Mouse (Mus musculus) fat pad, adult 2 months (tissue): ENCODE measurements around the gene Asic2.

Experiments used
- DNase-seq: peaks from one replicate; pipeline ENCODE4 v3.0.0-alpha.2; 2011; ENCODE audit warnings: low read depth, low spot score; ENCODE audit errors: extremely low read depth

Asic2 gene

DNA sequence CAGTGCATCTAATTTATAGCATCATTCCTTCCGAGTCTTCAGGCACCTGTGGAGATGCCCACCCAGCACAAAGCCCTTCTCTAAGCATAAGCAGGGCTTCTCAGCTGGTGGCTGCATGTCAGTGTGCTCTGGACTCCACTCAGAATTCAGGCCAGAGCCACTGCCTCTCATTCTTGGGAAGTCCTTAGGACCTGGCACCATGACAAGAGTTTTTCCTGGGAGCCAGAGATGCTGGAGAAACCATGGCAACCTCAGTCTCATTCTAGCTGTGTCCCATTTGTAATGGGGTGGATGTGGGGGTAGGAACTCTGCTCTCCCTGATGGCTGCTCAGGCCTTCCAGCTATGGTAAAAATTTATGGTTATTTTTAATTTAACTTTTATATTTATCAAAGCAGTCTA is 1006.9 kb downstream of the Asic2 start:
- DNase-seq: no peak

DNA sequence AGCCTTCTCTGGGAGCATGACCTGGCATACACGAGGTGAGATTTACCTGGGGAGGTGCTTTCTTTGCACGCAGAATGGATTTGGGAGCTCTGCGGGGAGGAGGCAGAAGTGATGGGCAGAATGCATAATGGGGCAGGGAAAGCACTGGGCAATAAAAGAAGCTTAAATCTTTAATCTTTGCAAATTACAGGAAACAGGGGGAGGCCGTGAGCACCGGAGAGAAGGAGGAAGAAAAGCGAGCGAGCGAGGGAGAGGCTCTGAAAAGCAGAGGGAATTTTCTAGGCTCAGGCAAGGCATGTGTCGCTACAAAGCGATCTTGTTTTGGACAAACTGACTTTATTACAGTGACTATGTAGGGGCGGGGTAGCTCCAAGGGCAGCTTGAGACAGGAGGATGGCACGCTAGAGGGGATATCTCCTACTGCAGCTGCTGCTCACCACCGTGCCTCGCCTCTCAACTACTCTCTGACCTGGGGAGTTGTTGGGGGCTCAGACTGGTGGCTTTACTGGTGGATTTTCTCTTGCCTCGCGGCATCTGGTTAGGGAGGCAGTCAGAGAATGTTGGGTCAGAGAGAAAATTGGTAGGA is 1010.1 kb downstream of the Asic2 start:
- no peak for DNase-seq

DNA sequence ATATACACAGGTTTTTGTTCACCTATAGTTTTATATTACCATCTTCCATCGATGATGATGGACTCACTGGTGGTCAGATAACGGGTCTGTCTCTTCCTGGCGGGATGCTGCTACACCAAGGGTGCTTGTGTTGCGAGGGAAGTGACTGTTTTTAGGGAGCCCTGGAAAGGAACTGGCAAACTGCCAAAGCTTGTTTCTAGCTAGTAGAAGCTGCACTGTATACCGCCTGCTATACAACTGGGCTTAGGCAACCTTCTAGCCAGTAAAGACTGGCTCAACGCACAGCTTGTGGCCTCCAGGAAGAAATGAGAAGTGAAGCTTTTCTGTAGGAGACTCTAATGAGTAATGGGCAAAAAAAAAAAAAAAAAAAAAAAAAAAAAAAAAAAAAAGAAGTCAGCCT is 1012.3 kb downstream of the Asic2 start:
- no peak for DNase-seq

DNA sequence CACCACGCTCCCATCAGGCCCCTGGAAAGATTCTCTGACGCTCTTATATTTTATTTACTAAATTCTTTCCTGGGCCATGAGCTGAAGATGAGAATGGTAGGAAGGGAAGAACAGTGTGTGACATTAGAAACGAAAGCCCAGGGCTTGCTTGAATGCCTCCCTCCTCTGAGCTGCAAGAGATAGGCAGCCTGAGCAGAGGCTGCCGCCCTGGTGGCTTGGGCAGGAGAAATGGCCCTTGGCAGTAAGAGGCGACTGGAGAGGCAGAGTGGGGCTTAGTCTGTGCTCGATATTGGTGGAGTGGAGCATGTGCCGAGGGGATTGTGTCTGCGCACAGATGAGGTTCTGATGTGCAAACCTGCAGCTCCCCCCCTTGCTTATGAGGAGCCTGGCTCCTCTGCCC is 1014.1 kb downstream of the Asic2 start:
- DNase-seq: no peak

DNA sequence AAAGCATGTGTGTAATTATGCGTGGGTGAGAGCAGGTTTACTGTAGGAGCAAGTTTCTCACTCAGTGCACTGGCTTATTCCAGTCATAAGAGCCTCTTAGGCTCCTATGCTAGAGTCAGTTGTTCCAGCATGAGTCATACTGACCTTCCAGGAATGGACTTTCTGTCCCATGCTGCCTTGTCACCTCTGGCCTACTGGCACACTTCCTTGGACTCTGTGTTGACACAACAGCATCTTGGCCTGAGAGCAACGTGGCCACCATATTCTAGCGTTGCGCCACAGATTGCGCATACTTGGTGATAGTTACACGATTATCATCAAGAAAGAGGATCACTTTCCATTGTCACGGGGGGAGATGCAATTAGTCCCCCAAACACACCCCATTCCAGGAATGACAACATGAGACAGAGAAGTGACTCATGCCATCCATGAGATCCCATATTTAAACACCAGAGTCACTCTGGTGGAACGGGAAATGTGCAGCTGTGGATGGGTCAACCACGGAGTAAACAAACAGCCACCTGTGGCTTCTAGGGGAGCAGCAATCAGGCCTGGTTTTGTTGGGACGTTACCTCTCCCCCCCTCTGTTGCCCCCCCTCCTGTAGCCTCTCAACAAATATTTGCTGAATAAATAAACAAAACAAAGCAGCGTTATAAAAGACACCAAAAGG is 1019.1 kb downstream of the Asic2 start:
- no peak for DNase-seq

DNA sequence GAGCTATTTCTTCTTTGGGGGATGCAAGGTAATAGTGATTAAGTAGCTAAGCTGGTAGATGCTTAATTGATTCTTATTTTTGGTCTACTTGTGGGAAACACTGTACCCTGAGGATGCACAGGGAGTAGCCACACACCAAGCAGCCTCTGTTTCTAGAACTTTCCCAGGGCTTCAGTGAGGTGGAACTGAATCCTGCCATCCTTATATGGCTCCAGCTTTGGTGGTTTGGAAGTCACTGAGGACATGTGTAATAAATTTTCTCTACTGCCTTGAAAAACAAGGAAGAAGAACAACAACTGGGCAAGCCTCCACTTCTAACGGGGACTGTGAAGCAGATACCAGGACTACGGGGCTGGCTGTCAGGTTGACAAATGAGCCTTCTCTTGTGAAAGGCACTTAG is 1020.2 kb downstream of the Asic2 start:
- no peak for DNase-seq

DNA sequence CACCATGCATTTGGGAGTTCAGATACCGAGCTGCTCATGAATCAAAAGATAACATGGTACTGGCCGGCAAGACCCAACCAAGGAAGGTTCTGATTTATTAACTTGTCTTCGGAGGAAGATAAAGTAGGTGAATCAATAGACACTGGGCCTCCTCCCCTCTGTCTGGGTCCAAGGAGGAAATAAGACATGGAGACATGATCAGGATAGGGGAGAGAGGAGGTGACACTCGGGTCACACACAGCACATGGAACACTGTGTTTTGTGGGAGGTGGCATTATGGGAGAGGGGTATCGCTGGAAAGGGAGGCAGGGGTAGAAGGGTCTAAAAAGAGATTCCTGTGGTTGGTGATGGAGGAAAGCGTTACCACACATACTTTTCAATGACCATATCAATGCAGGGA is 1022.1 kb downstream of the Asic2 start:
- no peak for DNase-seq

DNA sequence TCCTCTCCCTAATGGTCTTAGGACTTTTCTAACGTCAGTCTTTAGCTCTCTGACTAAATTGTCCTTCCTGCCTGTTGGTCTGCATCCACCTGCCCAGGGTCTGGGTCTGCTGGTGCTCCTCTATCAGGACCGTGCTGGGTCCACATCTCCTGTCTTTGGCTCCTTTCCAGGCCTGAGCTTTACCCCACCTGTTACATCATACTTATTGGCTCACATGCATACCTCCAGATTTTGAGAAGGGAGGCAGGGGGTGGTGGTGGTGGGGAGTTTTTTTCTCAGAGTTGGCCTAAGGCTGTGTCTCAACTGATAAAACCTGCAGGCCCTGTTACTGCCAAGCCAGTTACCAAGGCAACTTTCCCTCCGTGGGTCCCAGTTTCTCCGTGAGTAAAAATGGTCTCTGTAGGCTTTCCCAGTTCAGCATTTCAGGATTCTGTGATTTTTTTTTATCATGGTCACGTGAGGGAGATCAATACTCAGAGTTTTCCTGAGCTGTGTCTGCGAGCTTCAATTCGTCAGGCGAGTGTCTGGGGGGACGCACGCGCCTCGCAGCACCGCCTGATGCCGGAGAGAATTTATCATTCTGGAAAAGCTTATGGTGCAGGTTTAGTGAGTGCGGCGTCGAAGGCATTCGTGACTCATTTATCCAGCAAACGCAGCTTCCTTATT is 1044.8 kb downstream of the Asic2 start:
- no peak for DNase-seq

DNA sequence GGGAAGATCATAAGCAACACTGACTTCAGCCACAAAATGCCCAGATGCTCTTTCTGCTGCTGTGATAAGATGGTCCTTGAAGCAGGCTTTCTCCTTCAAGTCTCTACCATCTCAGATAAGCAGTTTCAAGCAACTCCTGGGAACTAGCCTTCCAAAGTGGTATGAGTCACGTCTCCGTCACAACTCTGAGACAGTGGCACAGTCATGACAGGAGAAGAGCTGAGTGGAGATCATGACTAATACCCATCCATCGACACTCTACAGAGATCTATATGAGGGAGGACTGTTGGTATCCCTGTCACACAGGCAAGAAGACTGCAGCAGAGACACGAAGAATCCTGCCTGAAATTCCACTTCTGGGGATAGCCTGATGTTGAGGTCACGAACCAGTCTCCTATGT is 1049.9 kb downstream of the Asic2 start:
- no peak for DNase-seq

DNA sequence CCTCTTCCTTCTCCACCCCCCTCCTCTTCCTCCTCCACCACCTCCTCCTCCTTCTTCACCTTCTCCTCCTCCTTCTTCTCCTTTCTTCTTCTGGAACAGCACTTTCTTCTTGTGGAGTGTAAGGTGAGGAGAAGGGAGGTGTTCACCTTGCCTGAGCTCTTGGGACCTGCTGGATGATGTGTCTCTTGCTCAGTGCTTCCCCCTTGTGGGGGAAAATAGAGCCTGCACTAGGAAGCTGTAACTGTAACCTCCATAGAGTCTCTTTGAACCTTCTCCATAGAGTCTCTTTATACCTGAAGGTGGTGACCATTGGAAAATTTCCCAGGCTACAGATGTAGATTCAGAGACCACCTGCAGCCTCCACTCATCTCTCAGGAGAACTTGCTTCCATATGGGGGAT is 1050.6 kb downstream of the Asic2 start:
- no peak for DNase-seq

DNA sequence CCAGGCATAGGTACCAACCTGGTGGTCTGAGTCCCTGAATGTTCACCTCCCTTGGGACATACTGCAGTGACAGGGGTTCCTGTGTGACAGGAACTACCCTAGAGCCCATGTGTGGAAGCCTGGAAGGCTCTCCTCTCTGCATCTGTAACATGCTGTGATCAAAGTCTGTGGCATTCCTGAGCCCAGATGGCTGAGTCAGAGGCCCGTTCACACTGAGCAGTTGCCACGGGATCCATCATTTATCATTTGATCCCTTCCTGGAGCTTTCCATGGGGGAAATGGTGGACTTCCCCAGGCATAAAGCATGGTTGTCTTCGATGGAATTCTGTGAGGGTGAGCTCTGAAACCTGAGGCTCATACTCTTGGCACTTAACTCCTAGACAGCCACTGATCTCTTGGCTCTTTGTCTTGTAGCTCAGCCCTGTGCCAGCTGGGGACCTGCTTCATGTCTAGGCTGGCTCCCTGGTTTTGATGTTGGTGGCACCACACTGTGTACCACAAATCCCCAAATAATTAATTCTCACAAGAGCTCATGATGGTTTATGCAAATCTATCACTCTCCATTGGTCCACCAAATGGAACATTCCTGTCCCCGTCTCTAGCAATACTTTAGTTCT is 1054.7 kb downstream of the Asic2 start:
- DNase-seq: no peak

DNA sequence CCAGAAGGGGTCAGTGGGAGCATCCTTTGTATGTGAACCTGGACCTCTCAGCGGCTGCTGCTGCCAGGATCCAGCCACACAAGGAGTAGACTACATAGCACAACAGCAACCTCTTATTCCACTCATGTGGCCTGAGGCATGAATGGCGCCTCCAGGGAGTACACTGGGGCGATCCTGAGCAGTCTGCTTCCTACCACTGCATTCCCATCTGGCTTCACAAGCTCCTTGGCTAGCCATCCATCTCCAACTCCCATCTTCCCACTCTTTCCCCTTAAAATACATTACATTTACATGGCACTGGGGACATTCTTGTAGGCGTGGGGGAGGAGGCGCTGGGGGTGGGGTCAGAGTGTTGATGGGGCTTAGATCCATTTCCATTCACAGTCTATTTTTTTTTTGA is 1055.5 kb downstream of the Asic2 start:
- no peak for DNase-seq

DNA sequence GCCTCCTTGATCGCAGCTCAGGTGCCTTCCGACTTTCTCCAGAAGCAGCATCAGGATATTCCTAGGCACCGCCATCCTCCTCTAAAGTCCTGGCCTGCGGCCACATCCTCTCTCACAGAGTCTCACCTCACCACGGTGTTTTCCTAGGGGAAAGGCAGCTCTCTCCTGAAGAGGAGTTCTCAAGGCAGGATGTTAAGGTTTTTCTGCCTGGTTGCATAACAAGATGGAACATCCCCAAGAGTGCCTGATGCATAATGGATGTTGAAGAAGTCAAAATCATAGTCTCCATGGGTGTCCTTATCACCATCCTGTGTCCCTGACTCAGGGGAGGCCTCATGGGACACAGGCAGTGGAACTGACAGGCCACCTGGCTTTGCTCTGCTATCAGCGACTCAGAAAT is 1060.4 kb downstream of the Asic2 start:
- no peak for DNase-seq

DNA sequence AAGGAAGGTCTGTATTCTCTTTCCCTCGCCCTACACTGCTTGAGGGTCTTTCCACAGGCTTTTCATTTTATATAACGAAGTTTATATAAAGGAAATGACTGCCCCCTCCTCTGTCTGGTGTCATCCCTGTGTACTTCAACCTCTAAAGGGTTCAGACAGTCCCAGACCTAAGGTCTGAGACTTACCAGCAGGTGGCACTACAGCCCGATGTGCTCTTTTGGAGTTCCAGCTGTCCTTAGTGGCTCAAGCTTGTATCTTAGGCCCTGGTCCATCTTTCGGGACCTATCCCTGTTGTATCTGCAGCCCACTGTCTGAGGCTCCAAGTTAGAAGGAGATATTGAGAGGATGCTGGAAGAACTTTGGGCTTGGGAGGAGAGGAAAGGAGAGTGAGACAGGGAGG is 1061.8 kb downstream of the Asic2 start:
- no peak for DNase-seq

DNA sequence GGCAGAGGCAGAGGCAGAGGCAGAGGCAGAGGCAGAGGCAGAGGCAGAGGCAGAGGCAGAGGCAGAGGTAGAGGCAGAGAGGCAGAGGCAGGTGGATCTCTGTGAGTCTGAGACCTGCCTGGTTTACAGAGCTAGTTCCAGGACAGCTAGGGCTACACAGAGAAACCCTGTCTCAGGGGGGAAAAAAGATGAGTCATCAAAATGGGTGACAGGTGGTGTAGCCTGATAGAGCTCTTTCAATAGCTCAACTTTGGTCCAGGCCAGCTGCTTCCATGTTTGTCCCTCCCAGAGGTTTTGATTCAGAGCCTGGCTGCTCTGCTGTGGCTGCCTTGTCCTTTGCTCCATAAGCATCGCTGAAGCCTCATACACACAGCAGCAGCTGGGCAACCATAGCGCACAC is 1063.7 kb downstream of the Asic2 start:
- no peak for DNase-seq

DNA sequence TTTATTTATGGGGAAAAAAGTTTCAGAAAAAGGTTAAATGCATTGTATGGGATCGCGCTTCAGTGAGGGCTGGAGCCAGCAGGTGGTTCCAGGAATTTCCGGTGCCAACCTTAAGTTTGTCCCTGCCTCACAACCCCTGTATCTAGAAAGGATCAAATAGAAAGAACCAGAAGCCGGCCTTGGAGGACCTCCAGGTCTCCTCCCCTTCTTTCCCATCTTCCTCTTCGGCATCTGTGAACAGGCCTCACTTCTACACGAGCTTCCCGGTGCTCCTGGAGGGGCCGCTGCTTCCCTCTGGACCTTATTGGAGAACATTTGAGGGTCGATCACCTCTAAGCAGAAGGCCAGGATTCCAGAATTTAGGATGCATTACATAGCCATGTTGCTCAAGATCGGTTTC is 1064.8 kb downstream of the Asic2 start:
- no peak for DNase-seq

DNA sequence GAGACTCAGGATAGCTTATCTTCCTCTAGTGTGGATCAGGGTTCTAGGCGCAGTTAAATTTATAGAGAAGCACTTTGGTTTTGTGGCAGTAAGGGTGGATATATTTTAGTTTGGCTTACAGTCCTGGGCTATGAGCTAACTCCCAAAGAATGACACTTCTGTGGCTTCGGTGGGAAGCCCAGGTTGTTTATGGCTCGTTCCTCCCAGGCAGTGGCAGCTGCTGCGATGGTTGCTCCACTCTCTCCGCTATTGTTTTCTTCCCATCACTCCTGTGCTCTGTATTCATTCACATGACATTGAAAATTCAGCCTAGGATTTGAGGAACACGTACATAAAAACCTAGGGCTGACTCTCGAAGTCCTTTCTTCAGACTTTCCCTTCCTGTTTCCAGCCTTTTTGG is 1065.6 kb downstream of the Asic2 start:
- no peak for DNase-seq

DNA sequence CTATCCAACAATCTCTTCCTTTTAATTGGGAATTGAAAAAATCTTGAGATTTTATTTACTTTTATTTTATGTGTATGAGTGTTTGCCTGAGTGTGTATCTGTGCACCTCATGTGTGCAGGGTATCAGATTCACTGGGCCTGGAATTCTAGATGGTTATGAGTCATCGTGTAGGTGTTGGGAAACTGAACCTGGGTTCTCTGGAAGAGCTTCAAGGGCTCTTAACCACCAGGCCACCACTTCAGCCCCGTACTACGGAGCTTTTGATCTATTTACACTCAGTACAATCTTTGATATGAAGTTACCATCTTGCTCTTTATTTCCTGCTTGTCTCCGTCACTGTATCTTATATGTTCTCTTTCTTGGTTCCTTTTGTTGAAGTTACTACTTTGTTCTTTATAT is 1067.7 kb downstream of the Asic2 start:
- DNase-seq: no peak

DNA sequence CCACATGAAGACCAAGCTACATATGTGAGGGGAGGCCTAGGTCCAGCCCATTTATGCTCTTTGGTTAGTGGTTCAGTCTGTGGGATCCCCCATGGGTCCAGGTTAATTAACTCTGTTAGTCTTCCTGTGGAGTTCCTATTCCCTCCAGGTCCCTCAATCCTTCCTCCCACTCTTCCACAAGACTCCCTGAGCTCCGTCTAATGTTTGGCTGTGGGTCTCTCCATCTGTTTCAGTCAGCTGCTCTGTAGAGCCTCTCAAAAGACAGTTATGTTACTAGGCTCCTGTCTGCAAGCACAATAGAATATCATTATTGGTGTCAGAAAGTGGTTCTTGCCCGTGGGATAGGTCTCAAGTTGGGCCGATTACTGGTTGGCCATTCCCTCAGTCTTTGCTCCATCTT is 1072.4 kb downstream of the Asic2 start:
- DNase-seq: no peak

DNA sequence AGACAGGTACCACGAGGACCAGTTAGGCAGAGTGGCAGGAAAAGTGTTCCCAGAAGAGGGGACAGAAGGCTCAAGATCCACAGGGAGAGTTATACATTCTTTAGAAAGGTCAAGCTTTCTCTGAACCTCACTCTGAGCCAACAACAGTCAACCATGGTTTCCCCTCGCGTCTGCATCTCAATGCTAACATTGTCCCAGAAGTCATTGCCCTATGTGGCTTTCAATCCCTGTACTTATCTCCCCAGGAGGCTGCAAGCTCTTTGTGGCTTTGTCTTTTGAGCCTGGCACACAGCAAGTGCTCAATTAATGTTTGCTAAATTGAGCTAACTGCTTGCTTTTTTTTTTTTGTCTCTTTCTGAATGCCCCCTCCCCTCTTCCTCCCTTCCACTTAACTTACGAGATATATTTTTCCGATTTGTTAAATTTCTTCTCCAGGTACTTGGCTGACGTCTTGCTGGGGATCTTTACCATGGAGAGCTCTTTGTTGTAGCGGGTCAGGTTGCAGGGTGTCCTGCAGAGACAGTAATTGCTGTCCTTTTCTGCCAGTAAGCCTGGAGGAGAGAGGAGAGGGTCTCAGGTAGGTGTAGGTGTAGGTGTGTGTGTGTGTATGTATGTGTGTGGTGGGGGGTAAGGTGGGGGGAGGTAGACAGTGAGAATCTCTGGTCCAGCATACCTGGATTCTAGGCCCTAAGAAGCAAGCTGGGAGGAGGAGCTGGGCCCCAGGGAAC is 1078.8 kb downstream of the Asic2 start:
- DNase-seq: no peak

DNA sequence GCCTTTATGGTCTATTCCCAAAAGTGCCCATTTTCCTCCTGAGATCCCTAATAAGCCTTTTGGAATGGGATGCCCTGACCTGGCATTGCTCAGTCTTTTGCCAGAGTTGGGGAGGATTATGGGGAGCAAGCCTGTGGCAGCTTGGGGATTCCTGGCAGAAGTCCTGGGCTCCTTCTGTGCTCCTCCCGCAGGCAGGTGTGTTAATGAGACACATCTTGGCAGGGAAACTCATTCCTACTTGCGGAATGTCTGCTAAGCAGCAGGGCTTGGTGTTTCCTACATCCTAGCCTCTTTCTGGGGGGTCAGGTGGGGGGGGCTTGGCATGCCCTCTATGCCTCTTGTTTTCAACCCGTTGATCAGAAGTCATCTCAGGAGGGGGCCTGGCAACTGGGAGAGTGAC is 1081.2 kb downstream of the Asic2 start:
- peak; percentile 37 for DNase-seq

DNA sequence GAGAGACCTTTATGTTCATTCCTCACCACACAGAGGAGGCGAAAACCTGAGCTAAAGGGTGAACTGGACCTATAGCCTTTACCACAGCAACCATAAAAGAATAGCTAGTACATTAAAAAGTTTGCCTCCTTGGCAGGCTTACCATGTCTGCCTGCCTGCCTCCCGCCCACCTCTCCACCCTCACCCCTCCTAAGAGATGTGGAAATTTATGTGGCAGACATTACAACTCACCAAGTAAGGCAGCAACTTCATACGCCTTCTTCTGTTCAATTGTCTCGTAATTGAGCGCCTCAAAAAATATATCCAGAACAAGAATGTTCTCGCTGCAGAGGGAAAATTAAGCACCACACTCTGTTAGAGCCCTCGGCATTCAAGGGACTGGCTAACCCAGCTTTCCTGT is 1081.9 kb downstream of the Asic2 start:
- no peak for DNase-seq
